Comparison of ENCODE assay signal across 9 mouse cellular contexts in the genomic region with DNA sequence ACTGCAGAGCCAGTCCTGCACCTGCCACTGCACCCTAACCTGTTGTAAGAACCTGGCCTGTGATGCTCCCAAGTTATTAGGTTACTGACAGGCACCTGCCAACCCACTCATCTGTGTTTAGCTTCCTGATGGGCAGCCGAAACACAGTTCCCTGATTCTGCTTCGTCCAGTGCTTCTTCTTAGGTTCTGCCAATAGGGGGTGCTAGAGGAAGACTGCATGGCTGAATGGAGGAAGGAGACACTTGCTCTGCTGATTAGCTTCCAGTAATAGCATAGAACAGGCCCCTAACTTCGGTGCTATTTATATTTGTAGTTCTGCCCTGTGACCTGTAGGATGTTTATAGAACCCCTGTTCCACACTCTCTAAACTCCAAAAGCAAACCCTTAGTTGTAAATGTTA.
DNase-seq lines count a peak whose midpoint lies in the region; ATAC-seq lines count a peak whose summit lies in the region.
"Had no signal": no experiment of that assay in that cellular context is flagged by ENCODE, and none has a peak within 500 bp of the region (broad histone marks: within the 10 kb centered on the region; RNA-seq: fewer than 3 reads in every experiment).

No protein-coding gene starts in this region.

- H3K4me1 ChIP-seq in hindbrain, embryonic 10.5 days (replicated peaks) = peaks cover 36% of the 10 kb centered on the region
- H3K4me1 ChIP-seq in hindbrain, embryonic 14.5 days (replicated peaks; ENCODE audit: control insufficient read depth, insufficient read depth, low read length) = peaks cover 16% of the 10 kb centered on the region; the same call in 1 of the 2 replicates
- H3K4me1 ChIP-seq: embryonic facial prominence, embryonic 15.5 days had no signal

- peak; percentile 17 for DNase-seq in adrenal gland, adult 2 months
- no peak for DNase-seq in adrenal gland, adult 8-10 months
- peak; percentile 16 for DNase-seq in hindbrain, embryonic 10.5 days (ENCODE audit: low spot score)
- no peak for DNase-seq in hindbrain, embryonic 14.5 days (ENCODE audit: low spot score)
- DNase-seq in thymus, postnatal 0 days (ENCODE audit: low spot score) = peak; percentile 3
- DNase-seq in thymus, postnatal 36 days = no peak
- DNase-seq in retina, postnatal 1 day = peak; percentile 43
- no peak for DNase-seq in urinary bladder, postnatal 36 days (ENCODE audit: low spot score in 2 of 2)

- H3K4me2 ChIP-seq in hindbrain, embryonic 14.5 days (replicated peaks) = no peak overlapping the region
- H3K4me2 ChIP-seq: embryonic facial prominence, embryonic 15.5 days had no signal

- H3K9me3 ChIP-seq in hindbrain, embryonic 10.5 days = no peaks in the 10 kb centered on the region
- H3K9me3 ChIP-seq in hindbrain, embryonic 14.5 days (ENCODE audit: control insufficient read depth, low read length) = no peaks in the 10 kb centered on the region
- H3K9me3 ChIP-seq: embryonic facial prominence, embryonic 15.5 days had no signal

- ATAC-seq in hindbrain, embryonic 14.5 days (ENCODE audit: low FRiP score) = no peak

- WGBS in hindbrain, embryonic 10.5 days = 59% methylated on average over 3 of the region's 3 CpGs
- 72% methylated on average over 3 of the region's 3 CpGs for WGBS in hindbrain, embryonic 14.5 days

- no peaks in the 10 kb centered on the region for H3K36me3 ChIP-seq in hindbrain, embryonic 10.5 days
- H3K36me3 ChIP-seq in hindbrain, embryonic 14.5 days (replicated peaks; ENCODE audit: control insufficient read depth, insufficient read depth) = no peaks in the 10 kb centered on the region
- H3K36me3 ChIP-seq: embryonic facial prominence, embryonic 15.5 days had no signal

- no peak overlapping the region for H3K27ac ChIP-seq in hindbrain, embryonic 10.5 days
- H3K27ac ChIP-seq in hindbrain, embryonic 14.5 days = no peak overlapping the region
- H3K27ac ChIP-seq: embryonic facial prominence, embryonic 15.5 days had no signal

- no peaks in the 10 kb centered on the region for H3K27me3 ChIP-seq in hindbrain, embryonic 10.5 days (ENCODE audit: insufficient read depth, poor library complexity, severe bottlenecking)
- H3K27me3 ChIP-seq in hindbrain, embryonic 14.5 days (ENCODE audit: control insufficient read depth, insufficient read depth, low read length) = no peaks in the 10 kb centered on the region
- H3K27me3 ChIP-seq: embryonic facial prominence, embryonic 15.5 days had no signal

- H3K4me3 ChIP-seq in hindbrain, embryonic 10.5 days = no peak overlapping the region
- no peak overlapping the region for H3K4me3 ChIP-seq in hindbrain, embryonic 14.5 days (replicated peaks; ENCODE audit: low read length)
- H3K4me3 ChIP-seq: embryonic facial prominence, embryonic 15.5 days had no signal

- H3K9ac ChIP-seq in hindbrain, embryonic 14.5 days = no peak overlapping the region
- H3K9ac ChIP-seq: embryonic facial prominence, embryonic 15.5 days had no signal

Comparison
In these comparisons a context has a peak if more than half of its experiments do, and no peak if none do; other contexts are left out.
1. DNase-seq: peak in adrenal gland, adult 2 months (single experiment), hindbrain, embryonic 10.5 days (single experiment), thymus, postnatal 0 days (single experiment) and retina, postnatal 1 day (single experiment); none in adrenal gland, adult 8-10 months (single experiment), hindbrain, embryonic 14.5 days (single experiment), thymus, postnatal 36 days (0 of 2) and urinary bladder, postnatal 36 days (0 of 2).